Mouse (Mus musculus) kidney, postnatal 10 days (tissue): Measurements from ENCODE around the gene Fam166a.

Experiments used
- DNase-seq: peaks from one replicate; pipeline ENCODE4 v3.0.0; 2021; ENCODE audit warnings: mixed read lengths

Gene Fam166a

GRCm38 (mm10) chr2:25185625-25186574 lies 32.6 kb upstream of the Fam166a start:
- peak; percentile 78 for DNase-seq

- no peak for DNase-seq
These were observed 32.0 kb upstream of the Fam166a start for GRCm38 (mm10) chr2:25186575-25186930.

- no peak for DNase-seq
These were observed 30.7 kb upstream of the Fam166a start for GRCm38 (mm10) chr2:25187841-25188240.

- peak; percentile 90 for DNase-seq
These were observed 25.2 kb upstream of the Fam166a start for GRCm38 (mm10) chr2:25193330-25193770.

GRCm38 (mm10) chr2:25194006-25194405 lies 24.5 kb upstream of the Fam166a start:
- no peak for DNase-seq

- peak; percentile 36 for DNase-seq
These were observed 23.9 kb upstream of the Fam166a start for GRCm38 (mm10) chr2:25194486-25195171.

GRCm38 (mm10) chr2:25195211-25196156 lies 23.1 kb upstream of the Fam166a start:
- DNase-seq = peak; percentile 85

GRCm38 (mm10) chr2:25196172-25196954 lies 22.2 kb upstream of the Fam166a start, which contains the start of gene Tor4a:
Gene Tor4a (minus strand): TSS chr2:25196886.
- DNase-seq = peak; percentile 88

GRCm38 (mm10) chr2:25197191-25197590 lies 21.4 kb upstream of the Fam166a start:
- no peak for DNase-seq

- DNase-seq = no peak
These were observed 20.6 kb upstream of the Fam166a start for GRCm38 (mm10) chr2:25197946-25198345.

GRCm38 (mm10) chr2:25200631-25201030 lies 17.9 kb upstream of the Fam166a start:
- DNase-seq = no peak

- DNase-seq = peak; percentile 66
These were observed 14.8 kb upstream of the Fam166a start for GRCm38 (mm10) chr2:25203631-25204214.

- DNase-seq = no peak
These were observed 11.0 kb upstream of the Fam166a start for GRCm38 (mm10) chr2:25207593-25207992.

GRCm38 (mm10) chr2:25210686-25211085 lies 7.9 kb upstream of the Fam166a start:
- DNase-seq = no peak

- DNase-seq = peak; percentile 94
These were observed 7.3 kb upstream of the Fam166a start, which contains the start of gene Nelfb for GRCm38 (mm10) chr2:25211121-25211670. Gene Nelfb (minus strand): TSS chr2:25211489.

- DNase-seq = no peak
These were observed 5.2 kb upstream of the Fam166a start for GRCm38 (mm10) chr2:25213266-25213865.

GRCm38 (mm10) chr2:25214444-25214843 lies 4.1 kb upstream of the Fam166a start, which contains the start of gene Stpg3:
Gene Stpg3 (minus strand): TSS chr2:25214637.
- DNase-seq = peak; percentile 56

GRCm38 (mm10) chr2:25217666-25218065 lies 879 bp upstream of the Fam166a start:
- DNase-seq = no peak

GRCm38 (mm10) chr2:25221331-25221772 lies 2.8 kb downstream of the Fam166a start:
- DNase-seq = no peak
